Mouse (Mus musculus) cortical plate, adult 2 months (tissue): ENCODE measurements at regions not wholly inside any gene's neighbourhood (a gene's known extent, or its start where the extent isn't known, plus 50 kb on each side); places are given as distances from the start of the nearest gene placed in this dataset.

Experiments
- CTCF ChIP-seq: fragments of 200-500 bp; IDR thresholded peaks from 2 replicates; pipeline ENCODE4 v1.5.1; 2011; ENCODE audit warnings: mild to moderate bottlenecking, control low read depth, low read length; ENCODE audit not compliant: insufficient read depth; ENCODE audit errors: extremely low read depth
- POLR2A ChIP-seq: fragments of 200-500 bp; IDR thresholded peaks from 2 replicates; pipeline ENCODE4 v1.6.1; 2011; ENCODE audit warnings: mild to moderate bottlenecking, low read length, control low read depth; ENCODE audit not compliant: insufficient read depth; ENCODE audit errors: extremely low read depth

- TF ChIP-seq CTCF (no peak), POLR2A (no peak)
These were observed 110.5 kb upstream of the Dock10 start for GRCm38 (mm10) chr1:80868805-80869204.
